Mouse (Mus musculus) layer of hippocampus, adult 8-10 months (tissue): ENCODE measurements around the gene Cd244a. TPM values are rescaled to one million over a fixed set of nuclear protein-coding genes. Genes with fewer than 3 reads are reported as not detected.

Experiments used
- DNase-seq, 2 experiments: peaks; one replicate each; pipeline ENCODE4 v3.0.0; 2022; ENCODE audit warnings: low spot score in 2 of 2
- microRNA-seq, 2 experiments: library from miRNA; unstranded; fragments of <30 nt; microRNA quantifications; one replicate each; pipeline ENCODE4 v1.2.0; 2022
- total RNA-seq, 4 experiments: library from RNA; stranded (reverse); gene quantifications; 2 replicates each; pipeline ENCODE4 v1.2.4; 2022

Gene Cd244a
- total RNA-seq, 4 experiments from 2014 or later = 1.5 to 1.6 TPM; not detected in 2

DNA sequence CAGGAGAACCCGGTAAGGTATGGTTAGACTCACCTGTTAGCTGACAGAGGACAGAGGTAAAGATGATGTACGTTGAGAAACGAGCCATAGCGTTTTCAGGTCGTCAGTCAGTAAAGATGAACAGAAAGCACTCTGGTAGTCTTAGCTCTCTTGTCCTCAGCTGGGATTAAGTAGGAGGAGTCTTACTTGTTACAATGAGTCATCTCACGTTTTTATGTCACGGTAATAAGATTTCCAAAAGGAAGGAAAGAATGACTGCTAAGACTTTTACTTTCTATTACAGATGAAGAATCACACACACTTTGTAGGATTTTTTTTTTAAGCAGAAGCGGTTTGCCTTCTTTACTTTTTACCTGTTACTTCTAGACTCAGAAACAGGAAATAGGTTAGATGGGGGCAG lies 89.8 kb downstream of the Cd244a start:
- no peak for DNase-seq

DNA sequence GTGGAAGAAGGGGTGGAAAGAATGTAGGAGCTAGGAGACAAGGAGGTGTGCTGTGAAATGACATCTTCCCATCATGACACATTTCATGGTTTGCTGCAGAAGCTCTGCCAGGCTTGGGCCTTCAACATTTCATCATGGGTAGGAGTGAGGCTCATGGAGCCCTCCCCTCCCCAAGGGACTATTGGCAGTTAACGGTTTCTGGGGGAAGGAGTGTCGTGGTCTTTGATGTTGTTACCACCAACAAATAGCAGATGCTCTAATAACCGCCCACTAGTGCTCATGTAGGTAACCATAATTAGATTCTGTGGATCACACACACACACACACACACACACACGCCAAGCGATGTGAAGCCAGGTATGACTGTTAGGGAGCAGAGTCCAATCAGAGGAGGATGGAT lies 93.7 kb downstream of the Cd244a start, which contains the start of gene Slamf7:
Gene Slamf7, minus strand, starts transcription at position 302 of the 400 bp plus-strand sequence.
- no peak for DNase-seq

DNA sequence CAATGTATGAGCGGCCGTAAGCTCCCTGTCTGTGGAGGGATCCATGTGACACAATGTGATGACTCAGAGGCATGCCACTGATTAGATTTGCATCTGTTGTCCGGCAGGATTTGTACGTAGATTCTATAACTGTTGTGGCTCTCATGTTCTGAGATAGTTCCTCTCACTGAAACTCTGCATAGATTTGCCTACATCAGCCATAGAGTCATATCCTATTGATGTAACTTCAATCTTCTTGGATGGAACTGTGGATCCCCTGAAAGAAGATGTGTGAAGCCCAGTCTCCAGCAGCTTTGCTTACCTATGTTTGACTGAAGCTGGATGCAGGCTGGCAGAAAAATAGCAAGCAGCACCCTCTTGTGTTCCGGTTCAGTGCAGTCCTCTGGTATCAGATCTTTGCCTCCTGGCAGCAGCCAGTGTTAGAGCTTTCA lies 99.6 kb downstream of the Cd244a start:
- DNase-seq = peak in 1 of 2 experiments; percentile 15

Small RNAs within 50 kb of the gene (microRNA-seq; reads per million reads assigned to microRNA genes)
- gene Mir7683 = 0 reads per million in 2 experiments

Other genes starting within 250 kb of the Cd244a start
- gene Dedd, start 230.0 kb upstream of the Cd244a start, total RNA-seq = 10 to 100 TPM; 35.7 to 41.2 (median 38.2) TPM
- 10 to 100 TPM; 40.1 to 54.1 (median 45.6) TPM for gene Nit1, start 213.5 kb upstream of the Cd244a start, total RNA-seq
- 100 to 1,000 TPM in 3 of 4 experiments, 10 to 100 TPM in 1; 97.7 to 171 (median 130) TPM for gene Pfdn2, start 213.5 kb upstream of the Cd244a start, total RNA-seq
- gene Klhdc9, start 198.4 kb upstream of the Cd244a start, total RNA-seq = 10 to 100 TPM in 2 of 4 experiments, 1 to 10 TPM in 2; 5.1 to 11.7 (median 8.2) TPM
- gene Nectin4, start 189.1 kb upstream of the Cd244a start, total RNA-seq = 1 to 10 TPM; 5.6 to 7.6 (median 6.5) TPM
- gene Arhgap30, start 170.2 kb upstream of the Cd244a start, total RNA-seq = 1 to 10 TPM; 1.9 to 8.7 (median 4.9) TPM
- 100 to 1,000 TPM; 110 to 142 (median 124) TPM for gene Usf1, start 147.9 kb upstream of the Cd244a start, total RNA-seq
- 10 to 100 TPM in 1 of 4 experiments, 1 to 10 TPM in 3; 3.0 to 10.0 (median 4.6) TPM for gene Tstd1, start 140.3 kb upstream of the Cd244a start, total RNA-seq
- gene F11r, start 121.7 kb upstream of the Cd244a start, total RNA-seq = 10 to 100 TPM in 2 of 4 experiments, 1 to 10 TPM in 2; 4.8 to 18.6 (median 11.1) TPM
- gene Alyref2, start 55.7 kb upstream of the Cd244a start, total RNA-seq = 1 to 10 TPM; 5.1 to 6.3 (median 5.6) TPM
- not detected for gene Itln1, start 23.9 kb upstream of the Cd244a start, total RNA-seq
- gene Ly9, start 48.2 kb downstream of the Cd244a start, total RNA-seq = 1 to 10 TPM in 2 of 4 experiments, under 1 TPM in 2; 0.25 to 6.0 (median 2.4) TPM
- under 1 TPM in 1 of 4 experiments, not detected in 3; 0.13 TPM for gene Slamf7, start 93.8 kb downstream of the Cd244a start, total RNA-seq
- 1 to 10 TPM in 2 of 4 experiments, under 1 TPM in 1, not detected in 1; 0.72 to 8.2 (median 5.9) TPM for gene Cd48, start 122.8 kb downstream of the Cd244a start, total RNA-seq
- gene Slamf1, start 207.9 kb downstream of the Cd244a start, total RNA-seq = under 1 TPM; 0.13 to 0.31 (median 0.14) TPM